In the genomic region with DNA sequence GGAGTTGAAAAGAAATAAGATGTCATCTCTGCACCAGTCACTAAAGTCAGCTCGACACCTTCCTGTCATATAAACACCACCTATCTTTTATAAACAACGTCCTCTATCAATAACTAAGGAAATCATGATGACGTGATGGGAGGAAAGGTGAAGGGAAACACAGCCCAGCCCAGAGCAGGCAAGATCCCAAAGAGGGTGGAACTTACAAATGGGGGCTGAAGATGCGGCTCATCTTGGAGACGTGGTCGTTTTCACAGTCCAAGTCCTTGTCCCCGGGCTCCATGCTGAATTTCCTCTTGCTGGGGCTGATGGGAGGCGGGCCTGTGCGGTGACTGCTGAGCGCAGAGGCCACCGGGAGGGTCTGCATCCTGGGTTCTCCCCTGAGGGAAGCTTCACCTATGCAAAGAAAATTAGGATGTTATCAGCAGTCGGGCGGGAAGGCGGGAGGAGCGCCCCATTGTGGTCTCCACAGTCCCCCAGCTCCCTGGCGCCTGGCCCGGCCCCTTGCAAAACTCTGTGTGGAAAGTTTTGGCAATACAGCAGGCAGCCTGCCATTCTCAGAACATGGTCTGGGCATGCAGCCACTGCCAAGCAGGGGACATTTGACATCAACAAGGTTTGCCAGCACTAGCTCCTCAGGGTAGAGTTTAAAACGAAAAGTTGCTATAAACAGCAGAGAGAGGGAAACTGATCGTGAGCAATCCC, we compare ENCODE assay signal across 8 mouse cellular contexts.
A peak's percentile ranks its signal among the peaks of the same experiment; 100 is the strongest.
DNase-seq lines count a peak whose midpoint lies in the region; ATAC-seq and TF ChIP-seq lines count a peak whose summit lies in the region.

No protein-coding gene starts in this region.

- no peaks in the 10 kb centered on the region for H3K9me3 ChIP-seq in intestine, postnatal 0 days (ENCODE audit: control insufficient read depth)
- peaks cover 3% of the 10 kb centered on the region; the same call in 1 of the 2 replicates for H3K9me3 ChIP-seq in midbrain, embryonic 10.5 days (replicated peaks)
- no peaks in the 10 kb centered on the region for H3K9me3 ChIP-seq in stomach, postnatal 0 days (ENCODE audit: control insufficient read depth, low read length)

- 63% methylated on average over 19 of the region's 19 CpGs for WGBS in intestine, postnatal 0 days
- 60% methylated on average over 19 of the region's 19 CpGs for WGBS in midbrain, embryonic 10.5 days
- WGBS in stomach, postnatal 0 days: 37% methylated on average over 19 of the region's 19 CpGs

- peak; percentile 37 for ATAC-seq in granulocyte monocyte progenitor cell, adult 5-6 weeks (replicated peaks; ENCODE audit: poor library complexity, severe bottlenecking)
- no peak for ATAC-seq in intestine, postnatal 0 days
- no peak for ATAC-seq in stomach, postnatal 0 days (ENCODE audit: low FRiP score, low TSS enrichment)

- no peak overlapping the region for H3K4me3 ChIP-seq in intestine, postnatal 0 days (ENCODE audit: low read depth, low read length)
- H3K4me3 ChIP-seq in midbrain, embryonic 10.5 days: no peak overlapping the region
- H3K4me3 ChIP-seq in stomach, postnatal 0 days (ENCODE audit: low read depth, low read length): no peak overlapping the region

- no peak overlapping the region for H3K4me2 ChIP-seq in intestine, postnatal 0 days (replicated peaks; ENCODE audit: low read depth)
- peak overlapping the region; percentile 20; the same call in 1 of the 2 replicates for H3K4me2 ChIP-seq in stomach, postnatal 0 days (replicated peaks; ENCODE audit: low read depth)

- 0 out of 2 replicates have a peak, but pooled peaks cover 4% of the 10 kb centered on the region for H3K4me1 ChIP-seq in intestine, postnatal 0 days (replicated peaks; ENCODE audit: control insufficient read depth, insufficient read depth, low read length)
- peaks cover 87% of the 10 kb centered on the region for H3K4me1 ChIP-seq in midbrain, embryonic 10.5 days
- H3K4me1 ChIP-seq in stomach, postnatal 0 days (replicated peaks; ENCODE audit: control insufficient read depth, insufficient read depth): peaks cover 21% of the 10 kb centered on the region

- no peaks in the 10 kb centered on the region for H3K27me3 ChIP-seq in intestine, postnatal 0 days (replicated peaks; ENCODE audit: control insufficient read depth, insufficient read depth, low read length)
- no peaks in the 10 kb centered on the region for H3K27me3 ChIP-seq in midbrain, embryonic 10.5 days (ENCODE audit: low read depth, poor library complexity, severe bottlenecking)
- no peaks in the 10 kb centered on the region for H3K27me3 ChIP-seq in stomach, postnatal 0 days (ENCODE audit: control insufficient read depth, insufficient read depth, low read length)

- intact Hi-C loops in left cerebral cortex, postnatal 10 days (cut with DNase I): no loop called here

- H3K36me3 ChIP-seq in intestine, postnatal 0 days (ENCODE audit: control insufficient read depth, insufficient read depth): 0 out of 2 replicates have a peak, but pooled peaks cover 5% of the 10 kb centered on the region
- H3K36me3 ChIP-seq in midbrain, embryonic 10.5 days: peaks cover 50% of the 10 kb centered on the region
- H3K36me3 ChIP-seq in stomach, postnatal 0 days (ENCODE audit: control insufficient read depth, insufficient read depth, low read length): peaks cover 4% of the 10 kb centered on the region; the same call in 1 of the 2 replicates

- DNase-seq in adrenal gland, adult 8-10 months: peak; percentile 91
- DNase-seq in cerebellum, postnatal 36 days: peak; percentile 80 to 84
- DNase-seq in left cerebral cortex, postnatal 10 days (ENCODE audit: extremely low spot score in 1 of 2, low spot score in 2 of 2): peak; percentile 81 to 90
- DNase-seq in midbrain, embryonic 10.5 days (ENCODE audit: low spot score): no peak
- peak; percentile 61 for DNase-seq in stomach, postnatal 0 days (ENCODE audit: low spot score)
- DNase-seq in thymus, postnatal 25 days: no peak

- H3K27ac ChIP-seq in intestine, postnatal 0 days (ENCODE audit: low read depth, low read length): no peak overlapping the region
- peak overlapping the region; percentile 64 for H3K27ac ChIP-seq in midbrain, embryonic 10.5 days (replicated peaks)
- peak overlapping the region; percentile 63 for H3K27ac ChIP-seq in stomach, postnatal 0 days (replicated peaks)

- peak overlapping the region; percentile 17; the same call in 1 of the 2 replicates for H3K9ac ChIP-seq in intestine, postnatal 0 days (ENCODE audit: low read depth, low read length)
- H3K9ac ChIP-seq in stomach, postnatal 0 days (ENCODE audit: low read length): no peak overlapping the region

- TF ChIP-seq CTCF in intestine, postnatal 0 days (IDR thresholded peaks at IDR 0.05; ENCODE audit: low read depth): no peak
- TF ChIP-seq CTCF in stomach, postnatal 0 days (IDR thresholded peaks at IDR 0.05; ENCODE audit: low read depth): no peak; the same call in 1 of the 2 replicates

- TF ChIP-seq EP300 in stomach, postnatal 0 days (optimal IDR thresholded peaks at IDR 0.05): no peak

Comparison
In these comparisons a context has a peak if more than half of its experiments do, and no peak if none do; other contexts are left out.
1. DNase-seq: peak in adrenal gland, adult 8-10 months (single experiment), cerebellum, postnatal 36 days (2 of 2), left cerebral cortex, postnatal 10 days (2 of 2) and stomach, postnatal 0 days (single experiment); none in midbrain, embryonic 10.5 days (single experiment) and thymus, postnatal 25 days (single experiment).